11 mouse cellular contexts compared by ENCODE assay signal in genomic region chr12:112182609-112182955, GRCm38 (mm10). TPM values are rescaled to one million over a fixed set of nuclear protein-coding genes. Genes with fewer than 3 reads are reported as not detected.
DNase-seq lines count a peak whose midpoint lies in the region; ATAC-seq and TF ChIP-seq lines count a peak whose summit lies in the region.
"Had no signal": no experiment of that assay in that cellular context is flagged by ENCODE, and none has a peak within 500 bp of the region (broad histone marks: within the 10 kb centered on the region; RNA-seq: fewer than 3 reads in every experiment).

No protein-coding gene starts in this region.

- TF ChIP-seq POLR2A in lung, adult 2 months (IDR thresholded peaks at IDR 0.05; ENCODE audit: borderline replicate concordance, extremely low read depth, low read depth, low read length): no peak

- peak overlapping the region; percentile 49; the same call in 1 of the 2 replicates for H3K27ac ChIP-seq in forebrain, embryonic 13.5 days
- no peak overlapping the region for H3K27ac ChIP-seq in hindbrain, embryonic 16.5 days (ENCODE audit: low read depth, low read length)

- H3K9ac ChIP-seq in forebrain, embryonic 13.5 days: no peak overlapping the region
- H3K9ac ChIP-seq in hindbrain, embryonic 16.5 days (ENCODE audit: low read depth, low read length): no peak overlapping the region
- H3K9ac ChIP-seq: heart, embryonic 15.5 days had no signal

- H3K4me3 ChIP-seq in lung, adult 2 months (replicated peaks; ENCODE audit: extremely low read depth, low read depth, low read length): no peak overlapping the region
- no peak overlapping the region for H3K4me3 ChIP-seq in forebrain, embryonic 13.5 days
- H3K4me3 ChIP-seq in hindbrain, embryonic 16.5 days (ENCODE audit: low read length): no peak overlapping the region
- H3K4me3 ChIP-seq: heart, embryonic 15.5 days had no signal

- H3K4me1 ChIP-seq in lung, adult 2 months (ENCODE audit: control insufficient read depth, insufficient read depth, low read length): peaks cover 14% of the 10 kb centered on the region
- H3K4me1 ChIP-seq in forebrain, embryonic 13.5 days: peaks cover 32% of the 10 kb centered on the region
- no peaks in the 10 kb centered on the region; the same call in none of the 2 replicates for H3K4me1 ChIP-seq in hindbrain, embryonic 16.5 days (ENCODE audit: control insufficient read depth, insufficient read depth, low read depth, low read length)

- H3K9me3 ChIP-seq in forebrain, embryonic 13.5 days (replicated peaks): no peaks in the 10 kb centered on the region
- H3K9me3 ChIP-seq in hindbrain, embryonic 16.5 days (ENCODE audit: control insufficient read depth, low read length): no peaks in the 10 kb centered on the region
- H3K9me3 ChIP-seq: heart, embryonic 15.5 days had no signal

- no peak for ATAC-seq in forebrain, embryonic 13.5 days
- 0 out of 2 replicates have a peak, but pooled peaks have one; percentile 44 for ATAC-seq in hindbrain, embryonic 16.5 days

- WGBS in lung, adult 2 months: 37% methylated on average over 7 of the region's 7 CpGs
- WGBS in forebrain, embryonic 13.5 days: 52% methylated on average over 7 of the region's 7 CpGs
- 25% methylated on average over 7 of the region's 7 CpGs for WGBS in hindbrain, embryonic 16.5 days

- DNase-seq in cerebellum, postnatal 14 days: peak; percentile 52 to 69
- DNase-seq in cerebellum, adult 11 months: no peak
- DNase-seq in lung, postnatal 10 days: peak; percentile 53
- DNase-seq in lung, adult 2 months: no peak
- DNase-seq in urinary bladder, adult 18-20 months (ENCODE audit: low spot score in 2 of 2): no peak
- no peak for DNase-seq in layer of hippocampus, postnatal 25 days (ENCODE audit: extremely low spot score in 1 of 2, low spot score in 1 of 2)
- DNase-seq: liver had no signal

- no peaks in the 10 kb centered on the region for H3K27me3 ChIP-seq in forebrain, embryonic 13.5 days
- no peaks in the 10 kb centered on the region for H3K27me3 ChIP-seq in hindbrain, embryonic 16.5 days (replicated peaks; ENCODE audit: control insufficient read depth, insufficient read depth, low read length)
- H3K27me3 ChIP-seq: heart, embryonic 15.5 days had no signal

- peaks cover 35% of the 10 kb centered on the region for H3K36me3 ChIP-seq in forebrain, embryonic 13.5 days (ENCODE audit: poor library complexity, severe bottlenecking)
- H3K36me3 ChIP-seq in hindbrain, embryonic 16.5 days (ENCODE audit: control insufficient read depth, insufficient read depth, low read length): peaks cover 3% of the 10 kb centered on the region
- H3K36me3 ChIP-seq: heart, embryonic 15.5 days had no signal

- no peak overlapping the region for H3K4me2 ChIP-seq in forebrain, embryonic 13.5 days
- no peak overlapping the region for H3K4me2 ChIP-seq in hindbrain, embryonic 16.5 days (ENCODE audit: low read length)
- H3K4me2 ChIP-seq: heart, embryonic 15.5 days had no signal

- TF ChIP-seq CTCF in lung, adult 2 months (IDR thresholded peaks at IDR 0.05; ENCODE audit: insufficient read depth, low read length): no peak

RNA-seq across cellular contexts. Expression of gene Kif26a, which starts 36.6 kb away (rescaled TPM):
- polyA plus RNA-seq in lung, adult 2 months (2012; rRNA removed): 28.8 and 32.4 TPM in 2 replicates
- polyA plus RNA-seq in forebrain, embryonic 13.5 days (2015; fragmentation: Nextera tagmentation; extraction: Ambion mirVana): 10.9 and 14.4 TPM in 2 replicates
- 2.5 and 3.8 TPM in 2 replicates for polyA plus RNA-seq in hindbrain, embryonic 16.5 days (2015; fragmentation: Nextera tagmentation; extraction: Ambion mirVana)
- total RNA-seq in layer of hippocampus, postnatal 25 days (2021): 1 to 10 TPM; 5.2 to 6.6 TPM
- total RNA-seq: megakaryocyte-erythroid progenitor cell, adult 5-6 weeks had no signal

Comparison
In these comparisons a context has a peak if more than half of its experiments do, and no peak if none do; other contexts are left out.
1. DNase-seq: peak in cerebellum, postnatal 14 days (2 of 2) and lung, postnatal 10 days (single experiment); none in cerebellum, adult 11 months (single experiment), lung, adult 2 months (single experiment), urinary bladder, adult 18-20 months (0 of 2) and layer of hippocampus, postnatal 25 days (0 of 2).